24 mouse cellular contexts compared by ENCODE assay signal in the genomic region with DNA sequence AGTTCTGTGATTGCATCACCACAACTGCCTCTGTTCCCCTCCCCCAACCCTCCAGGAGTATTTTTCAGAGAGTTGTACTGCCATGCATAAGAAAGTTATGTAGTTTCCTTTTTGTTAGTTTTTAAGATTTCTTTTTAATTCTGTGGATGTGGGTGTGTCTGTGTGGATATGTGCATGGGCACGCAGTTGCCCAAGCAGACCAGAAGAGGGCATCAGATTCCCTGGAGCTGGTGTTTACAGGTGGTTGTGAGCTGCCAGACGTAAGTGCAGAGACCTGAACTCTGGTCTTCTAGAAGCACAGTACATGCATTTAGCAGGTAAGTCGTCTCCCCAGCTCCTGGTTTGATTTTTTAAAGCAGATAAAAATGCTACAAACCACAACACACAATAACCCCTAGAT.
A peak's percentile ranks its signal among the peaks of the same experiment; 100 is the strongest.
DNase-seq lines count a peak whose midpoint lies in the region; ATAC-seq and TF ChIP-seq lines count a peak whose summit lies in the region.
"Had no signal": no experiment of that assay in that cellular context is flagged by ENCODE, and none has a peak within 500 bp of the region (broad histone marks: within the 10 kb centered on the region; RNA-seq: fewer than 3 reads in every experiment).

No protein-coding gene starts in this region.

- no peak for DNase-seq in liver, postnatal 0 days
- no peak for DNase-seq in CH12.LX (ENCODE audit: extremely low read depth)
- peak; percentile 49 for DNase-seq in R1 (ENCODE audit: low read depth, low spot score)
- no peak for DNase-seq in gastrocnemius, adult 18-20 months (ENCODE audit: low spot score)
- no peak for DNase-seq in T-cell, adult 2 months (ENCODE audit: low spot score)
- DNase-seq: adrenal gland, postnatal 10 days; cerebellum, adult 11 months; cerebellum, postnatal 10 days; gastrocnemius, postnatal 36 days; kidney, adult 9 months; lung, postnatal 10 days; midbrain, embryonic 14.5 days; right cerebral cortex, postnatal 25 days; thymus, postnatal 25 days had no signal

- dilution Hi-C loops in CH12.LX (cut with MboI; ENCODE audit: extremely low pct_ligation_motif_present, extremely low pct_unique_long_range_greater_than_20kb, low sequenced_read_pairs) = no loop called here

- in situ Hi-C loops in CH12.LX (cut with MboI; ENCODE audit: low pct_ligation_motif_present, low pct_unique_long_range_greater_than_20kb, low sequenced_read_pairs) = loop anchor here (25.0 kb wide), 1 partner anchor 542 kb away; no protein-coding TSS in a partner anchor

- WGBS in intestine, postnatal 0 days = 84% methylated on average over 3 of the region's 3 CpGs
- WGBS in intestine, embryonic 16.5 days = 78% methylated on average over 3 of the region's 3 CpGs
- WGBS in liver, postnatal 0 days (ENCODE audit: insufficient replicate concordance) = 67% methylated on average over 3 of the region's 3 CpGs
- WGBS in liver, embryonic 12.5 days (ENCODE audit: insufficient replicate concordance) = 53% methylated on average over 3 of the region's 3 CpGs

- peak; percentile 0 for TF ChIP-seq RAD21 in CH12.LX (IDR thresholded peaks at IDR 0.05; ENCODE audit: low read depth, low read length)

- no peaks in the 10 kb centered on the region for H3K9me3 ChIP-seq in intestine, postnatal 0 days (ENCODE audit: control insufficient read depth)
- H3K9me3 ChIP-seq in intestine, embryonic 16.5 days (ENCODE audit: control insufficient read depth, low read length) = no peaks in the 10 kb centered on the region
- no peaks in the 10 kb centered on the region for H3K9me3 ChIP-seq in liver, postnatal 0 days (ENCODE audit: low read length)
- no peaks in the 10 kb centered on the region for H3K9me3 ChIP-seq in liver, embryonic 12.5 days (replicated peaks)
- peaks cover 4% of the 10 kb centered on the region for H3K9me3 ChIP-seq in CH12.LX (replicated peaks; ENCODE audit: low read length)
- H3K9me3 ChIP-seq: embryonic facial prominence, embryonic 12.5 days; heart, embryonic 10.5 days; hindbrain, embryonic 10.5 days; limb, embryonic 15.5 days; megakaryocyte, embryonic 14.5 days had no signal

- no peak overlapping the region for H3K27ac ChIP-seq in intestine, postnatal 0 days (ENCODE audit: low read depth, low read length)
- H3K27ac ChIP-seq in intestine, embryonic 16.5 days (ENCODE audit: low read length) = no peak overlapping the region
- no peak overlapping the region for H3K27ac ChIP-seq in liver, postnatal 0 days (ENCODE audit: low read depth)
- no peak overlapping the region for H3K27ac ChIP-seq in liver, embryonic 12.5 days
- no peak overlapping the region for H3K27ac ChIP-seq in CH12.LX (ENCODE audit: insufficient read depth, low read depth)
- H3K27ac ChIP-seq: embryonic facial prominence, embryonic 12.5 days; heart, embryonic 10.5 days; hindbrain, embryonic 10.5 days; limb, embryonic 15.5 days had no signal

- H3K4me1 ChIP-seq in intestine, postnatal 0 days (replicated peaks; ENCODE audit: control insufficient read depth, insufficient read depth, low read length) = no peaks in the 10 kb centered on the region
- no peaks in the 10 kb centered on the region for H3K4me1 ChIP-seq in intestine, embryonic 16.5 days (ENCODE audit: control insufficient read depth, insufficient read depth, low read length)
- H3K4me1 ChIP-seq in liver, postnatal 0 days (ENCODE audit: insufficient read depth) = no peaks in the 10 kb centered on the region
- no peaks in the 10 kb centered on the region for H3K4me1 ChIP-seq in liver, embryonic 12.5 days
- H3K4me1 ChIP-seq in CH12.LX (ENCODE audit: control insufficient read depth in 1 of 2, insufficient read depth in 2 of 2) = peaks cover 0 to 2% of the 10 kb centered on the region in 2 experiments; a peak in 1 of 4 replicates
- H3K4me1 ChIP-seq: limb, embryonic 15.5 days; megakaryocyte, embryonic 14.5 days had no signal

- H3K4me2 ChIP-seq in intestine, postnatal 0 days (replicated peaks; ENCODE audit: low read depth) = no peak overlapping the region
- no peak overlapping the region for H3K4me2 ChIP-seq in intestine, embryonic 16.5 days (ENCODE audit: low read depth, low read length)
- no peak overlapping the region for H3K4me2 ChIP-seq in liver, postnatal 0 days (ENCODE audit: low read depth, low read length)
- H3K4me2 ChIP-seq in liver, embryonic 12.5 days = no peak overlapping the region
- no peak overlapping the region for H3K4me2 ChIP-seq in CH12.LX (ENCODE audit: insufficient read depth, low read depth, poor library complexity, severe bottlenecking)
- H3K4me2 ChIP-seq: embryonic facial prominence, embryonic 12.5 days; limb, embryonic 15.5 days had no signal

- TF ChIP-seq CTCF in intestine, postnatal 0 days (IDR thresholded peaks at IDR 0.05; ENCODE audit: low read depth) = peak; percentile 31; the same call in 1 of the 2 replicates
- TF ChIP-seq CTCF in liver, postnatal 0 days (IDR thresholded peaks at IDR 0.05; ENCODE audit: low read depth) = 0 out of 2 replicates have a peak, but pooled peaks have one; percentile 6
- peak; percentile 19 to 41; a peak in 2 of 4 replicates for TF ChIP-seq CTCF in CH12.LX (conservative IDR thresholded peaks at IDR 0.05 in 1 of 2, IDR thresholded peaks at IDR 0.05 in 1 of 2; ENCODE audit: low read depth in 2 of 2, low read length in 2 of 2)

- no peak overlapping the region for H3K9ac ChIP-seq in intestine, postnatal 0 days (ENCODE audit: low read depth, low read length)
- H3K9ac ChIP-seq in intestine, embryonic 16.5 days (ENCODE audit: low read depth, low read length) = no peak overlapping the region
- no peak overlapping the region for H3K9ac ChIP-seq in liver, postnatal 0 days (replicated peaks)
- H3K9ac ChIP-seq in liver, embryonic 12.5 days = no peak overlapping the region
- no peak overlapping the region for H3K9ac ChIP-seq in CH12.LX (ENCODE audit: insufficient read depth, low read depth)
- H3K9ac ChIP-seq: embryonic facial prominence, embryonic 12.5 days; limb, embryonic 15.5 days had no signal

- H3K4me3 ChIP-seq in intestine, postnatal 0 days (ENCODE audit: low read depth, low read length) = no peak overlapping the region
- no peak overlapping the region for H3K4me3 ChIP-seq in intestine, embryonic 16.5 days (ENCODE audit: low read length)
- H3K4me3 ChIP-seq in liver, postnatal 0 days (ENCODE audit: low read depth, low read length) = no peak overlapping the region
- H3K4me3 ChIP-seq in liver, embryonic 12.5 days = no peak overlapping the region
- no peak overlapping the region for H3K4me3 ChIP-seq in CH12.LX (replicated peaks in 1 of 3; ENCODE audit: low read depth in 2 of 3, low read length in 2 of 3, poor library complexity in 1 of 3)
- H3K4me3 ChIP-seq: embryonic facial prominence, embryonic 12.5 days; erythroblast, embryonic 14.5 days; heart, embryonic 10.5 days; hindbrain, embryonic 10.5 days; limb, embryonic 15.5 days; megakaryocyte, embryonic 14.5 days had no signal

- H3K79me2 ChIP-seq in CH12.LX (replicated peaks; ENCODE audit: control insufficient read depth, extremely low read depth, insufficient read depth, poor library complexity, severe bottlenecking) = no peaks in the 10 kb centered on the region

- no peak for TF ChIP-seq EP300 in liver, postnatal 0 days (IDR thresholded peaks at IDR 0.05; ENCODE audit: low read depth)
- TF ChIP-seq EP300 in CH12.LX (IDR thresholded peaks at IDR 0.05; ENCODE audit: low read length) = no peak

- H3K27me3 ChIP-seq in intestine, postnatal 0 days (replicated peaks; ENCODE audit: control insufficient read depth, insufficient read depth, low read length) = no peaks in the 10 kb centered on the region
- H3K27me3 ChIP-seq in intestine, embryonic 16.5 days (replicated peaks; ENCODE audit: control insufficient read depth, insufficient read depth, low read length) = no peaks in the 10 kb centered on the region
- no peaks in the 10 kb centered on the region for H3K27me3 ChIP-seq in liver, postnatal 0 days (ENCODE audit: insufficient read depth, low read length)
- no peaks in the 10 kb centered on the region for H3K27me3 ChIP-seq in liver, embryonic 12.5 days (replicated peaks)
- H3K27me3 ChIP-seq in CH12.LX (replicated peaks) = peaks cover 86% of the 10 kb centered on the region
- H3K27me3 ChIP-seq: embryonic facial prominence, embryonic 12.5 days; limb, embryonic 15.5 days; megakaryocyte, embryonic 14.5 days had no signal

- TF ChIP-seq POLR2A in CH12.LX (IDR thresholded peaks at IDR 0.05; ENCODE audit: low read depth, low read length) = no peak

- H3K36me3 ChIP-seq in intestine, postnatal 0 days (ENCODE audit: control insufficient read depth, insufficient read depth) = no peaks in the 10 kb centered on the region
- H3K36me3 ChIP-seq in intestine, embryonic 16.5 days (ENCODE audit: control insufficient read depth, insufficient read depth, low read length) = no peaks in the 10 kb centered on the region
- H3K36me3 ChIP-seq in liver, postnatal 0 days (replicated peaks; ENCODE audit: insufficient read depth, low read length) = no peaks in the 10 kb centered on the region
- no peaks in the 10 kb centered on the region for H3K36me3 ChIP-seq in liver, embryonic 12.5 days
- H3K36me3 ChIP-seq in CH12.LX (replicated peaks in 1 of 2; ENCODE audit: control insufficient read depth in 1 of 2, insufficient read depth in 1 of 2, low read length in 1 of 2) = no peaks in the 10 kb centered on the region
- H3K36me3 ChIP-seq: embryonic facial prominence, embryonic 12.5 days; heart, embryonic 10.5 days; hindbrain, embryonic 10.5 days; limb, embryonic 15.5 days had no signal

- no peak for ATAC-seq in intestine, postnatal 0 days
- no peak for ATAC-seq in intestine, embryonic 16.5 days
- ATAC-seq in liver, postnatal 0 days = no peak
- no peak for ATAC-seq in liver, embryonic 12.5 days
- ATAC-seq: forebrain, embryonic 14.5 days had no signal

TF ChIP-seq in CH12.LX, 34 proteins besides CTCF, POLR2A, EP300 and RAD21:
- TF ChIP-seq SIN3A (IDR thresholded peaks at IDR 0.05; ENCODE audit: low read length) (no peak), HCFC1 (IDR thresholded peaks at IDR 0.05; ENCODE audit: low read depth, low read length) (no peak), MEF2A (IDR thresholded peaks at IDR 0.05; ENCODE audit: borderline replicate concordance, low read depth, low read length) (no peak)
